Mouse (Mus musculus): ENCODE data around the gene Birc7. TPM values are rescaled to one million over a fixed set of nuclear protein-coding genes. Genes with fewer than 3 reads are reported as not detected.

The Birc7 gene
- polyA plus RNA-seq, 1 experiment from 2014 or later, result 0.51 TPM

- no peak overlapping the region for H3K4me3 ChIP-seq (ENCODE audit: low read depth, low read length)
- TF ChIP-seq CTCF (IDR thresholded peaks at IDR 0.05; ENCODE audit: low read depth), result no peak
- H3K27ac ChIP-seq (ENCODE audit: low read depth), result no peak overlapping the region
- peaks cover 61% of the 10 kb centered on the region for H3K36me3 ChIP-seq (ENCODE audit: insufficient read depth)
- no peaks in the 10 kb centered on the region for H3K9me3 ChIP-seq (ENCODE audit: low read depth, low read length)
- DNase-seq, result no peak
- H3K4me2 ChIP-seq, result no peak overlapping the region
- no peaks in the 10 kb centered on the region for H3K4me1 ChIP-seq (ENCODE audit: insufficient read depth)
- no peak overlapping the region for H3K9ac ChIP-seq
- 66% methylated on average over 5 of the region's 5 CpGs for WGBS
- H3K27me3 ChIP-seq (ENCODE audit: insufficient read depth, low read length), result no peaks in the 10 kb centered on the region
- no peak for ATAC-seq (ENCODE audit: insufficient read depth)
These were observed 23.1 kb upstream of the Birc7 start for GRCm38 (mm10) chr2:180905556-180906221.

GRCm38 (mm10) chr2:180910928-180911327 is 17.9 kb upstream of the Birc7 start:
- ATAC-seq (ENCODE audit: insufficient read depth) (no peak), DNase-seq (no peak)
- no peak overlapping the region for H3K9ac ChIP-seq
- H3K4me1 ChIP-seq (ENCODE audit: insufficient read depth), result no peaks in the 10 kb centered on the region
- H3K9me3 ChIP-seq (ENCODE audit: low read depth, low read length), result no peaks in the 10 kb centered on the region
- TF ChIP-seq CTCF (IDR thresholded peaks at IDR 0.05; ENCODE audit: low read depth), result no peak
- H3K4me2 ChIP-seq, result no peak overlapping the region
- no peaks in the 10 kb centered on the region for H3K27me3 ChIP-seq (ENCODE audit: insufficient read depth, low read length)
- H3K27ac ChIP-seq (ENCODE audit: low read depth), result no peak overlapping the region
- peaks cover 91% of the 10 kb centered on the region for H3K36me3 ChIP-seq (ENCODE audit: insufficient read depth)
- no peak overlapping the region for H3K4me3 ChIP-seq (ENCODE audit: low read depth, low read length)
- WGBS, result 86% methylated on average over 12 of the region's 12 CpGs

GRCm38 (mm10) chr2:180915886-180916433 is 12.9 kb upstream of the Birc7 start:
- no peak for TF ChIP-seq CTCF (IDR thresholded peaks at IDR 0.05; ENCODE audit: low read depth)
- Histone ChIP-seq H3K9me3 (ENCODE audit: low read depth, low read length) (no peaks in the 10 kb centered on the region), H3K4me3 (ENCODE audit: low read depth, low read length) (no peak overlapping the region), H3K27me3 (ENCODE audit: insufficient read depth, low read length) (no peaks in the 10 kb centered on the region), H3K4me1 (ENCODE audit: insufficient read depth) (peaks cover 7% of the 10 kb centered on the region), H3K36me3 (ENCODE audit: insufficient read depth) (peaks cover 77% of the 10 kb centered on the region), H3K9ac (no peak overlapping the region), H3K27ac (ENCODE audit: low read depth) (no peak overlapping the region), H3K4me2 (no peak overlapping the region)
- DNase-seq (peak; percentile 64), ATAC-seq (ENCODE audit: insufficient read depth) (no peak)
- 52% methylated on average over 3 of the region's 3 CpGs for WGBS

GRCm38 (mm10) chr2:180919913-180920809 is 8.7 kb upstream of the Birc7 start:
- WGBS, result under 1% methylated on average over 61 of the region's 61 CpGs
- peak overlapping the region; percentile 46; the same call in 1 of the 2 replicates for H3K27ac ChIP-seq (ENCODE audit: low read depth)
- DNase-seq (peak; percentile 12), ATAC-seq (ENCODE audit: insufficient read depth) (peak; percentile 65; the same call in 1 of the 2 replicates)
- peak overlapping the region; percentile 99 for H3K9ac ChIP-seq
- peaks cover 10% of the 10 kb centered on the region for H3K4me1 ChIP-seq (ENCODE audit: insufficient read depth)
- H3K4me2 ChIP-seq, result peak overlapping the region; percentile 92
- H3K4me3 ChIP-seq (ENCODE audit: low read depth, low read length), result peak overlapping the region; percentile 99
- peaks cover 37% of the 10 kb centered on the region for H3K36me3 ChIP-seq (ENCODE audit: insufficient read depth)
- H3K9me3 ChIP-seq (ENCODE audit: low read depth, low read length), result no peaks in the 10 kb centered on the region
- no peak for TF ChIP-seq CTCF (IDR thresholded peaks at IDR 0.05; ENCODE audit: low read depth)
- no peaks in the 10 kb centered on the region for H3K27me3 ChIP-seq (ENCODE audit: insufficient read depth, low read length)

- peak; percentile 99 for DNase-seq
- H3K27me3 ChIP-seq (ENCODE audit: insufficient read depth, low read length), result no peaks in the 10 kb centered on the region
- H3K9ac ChIP-seq, result peak within 1 kb of the TSS; percentile 99
- ATAC-seq (ENCODE audit: insufficient read depth), result peak; percentile 93
- no peak for TF ChIP-seq CTCF (IDR thresholded peaks at IDR 0.05; ENCODE audit: low read depth)
- H3K9me3 ChIP-seq (ENCODE audit: low read depth, low read length), result no peaks in the 10 kb centered on the region
- peak within 1 kb of the TSS; percentile 92 for H3K4me2 ChIP-seq
- H3K36me3 ChIP-seq (ENCODE audit: insufficient read depth), result peaks cover 30% of the 10 kb centered on the region
- H3K27ac ChIP-seq (ENCODE audit: low read depth), result peak within 1 kb of the TSS; percentile 46; the same call in 1 of the 2 replicates
- H3K4me3 ChIP-seq (ENCODE audit: low read depth, low read length), result peak within 1 kb of the TSS; percentile 99
- under 1% methylated on average over 38 of the region's 56 CpGs for WGBS
- H3K4me1 ChIP-seq (ENCODE audit: insufficient read depth), result peaks cover 10% of the 10 kb centered on the region
These were observed 7.9 kb upstream of the Birc7 start, which contains the start of gene Ythdf1 for GRCm38 (mm10) chr2:180920810-180921400. Gene Ythdf1, minus strand, starts transcription at chr2:180920949.

- WGBS, result 87% methylated on average over 6 of the region's 6 CpGs
- Histone ChIP-seq H3K36me3 (ENCODE audit: insufficient read depth) (peaks cover 13% of the 10 kb centered on the region), H3K27ac (ENCODE audit: low read depth) (no peak overlapping the region), H3K27me3 (ENCODE audit: insufficient read depth, low read length) (no peaks in the 10 kb centered on the region), H3K4me2 (no peak overlapping the region), H3K9ac (no peak overlapping the region), H3K9me3 (ENCODE audit: low read depth, low read length) (no peaks in the 10 kb centered on the region), H3K4me3 (ENCODE audit: low read depth, low read length) (no peak overlapping the region), H3K4me1 (ENCODE audit: insufficient read depth) (peaks cover 10% of the 10 kb centered on the region)
- no peak for DNase-seq
- no peak for ATAC-seq (ENCODE audit: insufficient read depth)
- no peak for TF ChIP-seq CTCF (IDR thresholded peaks at IDR 0.05; ENCODE audit: low read depth)
These were observed 6.1 kb upstream of the Birc7 start for GRCm38 (mm10) chr2:180922739-180923138.

All from lung, embryonic 14.5 days (tissue).